Mouse (Mus musculus) T-helper 17 cell (primary cell): ENCODE data around the gene Arntl2.

Source experiments
- in situ Hi-C, 2 experiments: fragments of 300-600 bp; cut with MboI, MseI; formaldehyde crosslinking; loops; 1 replicate in 1 of 2; 2 replicates in 1 of 2; pipeline ENCODE4 v1.15.1; 2025; ENCODE audit warnings: high pct_unique_total_duplicates in 2 of 2

Arntl2 gene

DNA sequence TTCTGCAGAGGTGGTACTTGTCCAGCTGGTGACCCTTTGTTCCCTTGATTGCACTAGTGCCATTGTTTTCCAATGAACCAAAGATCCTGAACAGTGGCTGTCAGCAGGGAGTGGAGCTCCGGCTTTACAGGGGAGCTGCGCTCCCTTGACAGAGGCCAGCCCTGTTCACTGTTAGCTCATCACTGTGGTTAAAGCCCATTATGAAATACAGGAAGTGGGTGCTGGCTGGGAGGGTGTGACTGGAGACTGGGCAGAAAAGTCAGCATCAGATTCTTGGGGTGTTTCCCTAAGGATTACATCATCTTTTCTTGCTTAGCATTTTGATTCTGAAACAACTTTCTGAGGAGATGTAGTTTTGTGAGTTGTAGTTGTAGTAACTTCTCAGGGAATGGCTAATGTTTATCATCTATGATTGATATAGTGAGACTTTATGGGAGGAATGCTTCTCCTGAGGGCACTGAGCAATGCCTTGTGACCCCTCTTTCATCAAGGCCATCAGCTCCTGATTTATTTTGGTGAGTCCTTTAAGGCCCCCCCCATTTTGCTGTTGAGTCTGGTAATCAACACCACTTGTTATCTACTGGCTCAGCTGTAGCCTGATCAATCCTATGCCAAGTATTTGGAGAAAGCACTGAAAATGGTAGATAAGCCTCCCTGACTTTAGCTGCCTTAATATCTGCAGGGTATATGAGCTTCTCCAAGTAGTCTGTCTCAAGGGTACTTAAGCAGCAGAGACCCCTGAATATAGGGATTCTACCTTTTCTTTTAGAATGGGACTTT is 19.1 kb upstream of the Arntl2 start:
- in situ Hi-C loops, result no loop called here

GRCm38 (mm10) chr6:146778055-146778454 is 17.8 kb upstream of the Arntl2 start:
- in situ Hi-C loops, result no loop called here

GRCm38 (mm10) chr6:146781566-146781965 is 14.3 kb upstream of the Arntl2 start:
- in situ Hi-C loops, result no loop called here

- in situ Hi-C loops, result no loop called here
Observed at GRCm38 (mm10) chr6:146793527-146793926, 2.3 kb upstream of the Arntl2 start.

DNA sequence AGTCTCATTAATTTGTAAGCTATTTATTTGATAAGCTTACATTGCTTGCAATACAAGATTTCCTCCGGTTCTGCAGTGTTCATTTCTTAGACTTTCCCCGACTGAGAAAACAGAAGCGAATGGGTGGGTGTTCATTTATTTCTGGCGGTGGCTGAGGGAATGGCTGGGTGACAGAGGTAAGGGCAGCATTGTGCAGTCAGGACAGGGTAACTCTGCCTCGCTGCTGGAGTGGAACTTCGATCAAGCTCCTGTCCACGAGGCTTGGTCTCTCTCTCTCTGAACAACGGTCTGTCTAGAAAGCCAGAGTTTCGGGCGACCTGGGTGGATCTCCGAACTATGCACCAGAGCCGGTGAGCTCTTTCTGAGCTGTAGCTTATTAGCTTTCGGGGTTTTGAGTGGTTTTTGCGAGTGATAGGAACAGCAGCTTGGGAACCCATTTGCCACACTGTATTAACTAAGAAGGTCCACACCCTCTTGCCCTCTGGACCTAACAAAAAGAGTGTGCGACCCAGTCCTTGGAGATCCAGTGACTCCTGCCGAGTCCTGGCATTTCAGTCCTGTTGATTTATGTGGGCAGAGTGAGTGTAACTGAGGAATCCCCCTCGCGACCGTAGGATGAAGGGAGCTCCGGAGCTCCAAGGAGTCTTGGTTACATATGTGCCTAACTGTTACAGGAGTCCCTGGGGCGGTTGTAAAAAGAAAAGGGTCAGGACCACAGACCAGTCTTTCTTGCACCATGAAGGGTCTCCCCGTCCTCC is 510 bp upstream of the Arntl2 start:
- in situ Hi-C loops, result no loop called here

DNA sequence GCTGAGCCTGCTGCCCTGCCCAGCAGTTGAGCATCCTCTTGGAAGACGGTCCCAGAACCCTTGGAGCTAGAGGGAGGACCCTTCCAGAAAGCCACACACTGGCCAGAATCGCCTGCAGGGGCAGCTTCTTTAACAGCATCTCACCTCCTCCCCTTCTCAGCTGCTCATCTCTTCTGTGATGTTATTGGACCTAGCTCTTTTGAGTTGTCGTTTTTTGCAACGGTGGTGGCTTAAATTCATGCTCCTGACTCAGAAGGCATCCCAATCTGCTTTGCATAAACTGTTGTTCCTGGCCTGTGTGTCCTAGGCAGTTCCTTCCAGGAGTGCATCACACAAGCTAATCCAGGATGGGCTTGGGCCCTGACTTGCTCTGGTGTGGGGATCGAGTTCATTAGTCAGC is 1.6 kb downstream of the Arntl2 start:
- in situ Hi-C loops, result no loop called here

DNA sequence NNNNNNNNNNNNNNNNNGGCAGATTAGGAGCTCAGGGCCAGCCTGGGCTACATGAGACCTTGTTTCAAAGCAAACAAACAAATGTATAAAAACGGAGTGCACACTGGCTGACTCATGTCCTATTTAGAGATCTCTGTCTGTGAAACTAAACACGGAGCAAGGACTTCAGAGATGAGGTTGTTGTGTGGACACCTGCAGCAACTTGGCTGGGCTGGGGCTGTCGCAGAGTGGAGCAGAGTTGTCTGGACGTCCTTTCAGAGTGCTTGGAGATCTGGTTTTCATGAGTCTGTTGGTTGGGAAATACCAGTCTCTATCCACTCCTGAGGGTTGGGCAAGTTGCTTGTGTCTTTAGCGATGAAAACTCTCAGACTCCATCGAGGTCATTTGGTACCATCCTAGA is 14.1 kb downstream of the Arntl2 start:
- in situ Hi-C loops, result no loop called here

GRCm38 (mm10) chr6:146813007-146813406 is 17.2 kb downstream of the Arntl2 start:
- in situ Hi-C loops, result no loop called here

GRCm38 (mm10) chr6:146820177-146820965 is 24.5 kb downstream of the Arntl2 start:
- in situ Hi-C loops, result no loop called here

- in situ Hi-C loops, result no loop called here
Observed at GRCm38 (mm10) chr6:146821958-146822357, 26.1 kb downstream of the Arntl2 start.

- in situ Hi-C loops, result loop anchor here (25.0 kb wide), 1 partner anchor 412 kb away; no protein-coding TSS in a partner anchor
Observed at GRCm38 (mm10) chr6:146824727-146825486, 29.1 kb downstream of the Arntl2 start.

DNA sequence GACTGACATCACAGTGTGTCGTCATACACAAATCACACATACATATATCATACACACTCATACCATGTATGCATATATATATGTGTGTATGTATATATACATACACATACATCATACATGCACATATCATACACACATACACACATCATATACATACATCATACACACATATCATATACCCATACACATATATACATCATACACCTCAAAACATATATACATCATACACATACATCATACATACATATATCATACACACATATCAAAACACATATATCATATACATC is 29.6 kb downstream of the Arntl2 start:
- in situ Hi-C loops, result loop anchor here (25.0 kb wide), 1 partner anchor 412 kb away; no protein-coding TSS in a partner anchor

GRCm38 (mm10) chr6:146831320-146831719 is 35.5 kb downstream of the Arntl2 start:
- in situ Hi-C loops, result loop anchor here (5.0 to 25.0 kb wide), 2 partner anchors 161 to 406 kb away; no protein-coding TSS in a partner anchor

DNA sequence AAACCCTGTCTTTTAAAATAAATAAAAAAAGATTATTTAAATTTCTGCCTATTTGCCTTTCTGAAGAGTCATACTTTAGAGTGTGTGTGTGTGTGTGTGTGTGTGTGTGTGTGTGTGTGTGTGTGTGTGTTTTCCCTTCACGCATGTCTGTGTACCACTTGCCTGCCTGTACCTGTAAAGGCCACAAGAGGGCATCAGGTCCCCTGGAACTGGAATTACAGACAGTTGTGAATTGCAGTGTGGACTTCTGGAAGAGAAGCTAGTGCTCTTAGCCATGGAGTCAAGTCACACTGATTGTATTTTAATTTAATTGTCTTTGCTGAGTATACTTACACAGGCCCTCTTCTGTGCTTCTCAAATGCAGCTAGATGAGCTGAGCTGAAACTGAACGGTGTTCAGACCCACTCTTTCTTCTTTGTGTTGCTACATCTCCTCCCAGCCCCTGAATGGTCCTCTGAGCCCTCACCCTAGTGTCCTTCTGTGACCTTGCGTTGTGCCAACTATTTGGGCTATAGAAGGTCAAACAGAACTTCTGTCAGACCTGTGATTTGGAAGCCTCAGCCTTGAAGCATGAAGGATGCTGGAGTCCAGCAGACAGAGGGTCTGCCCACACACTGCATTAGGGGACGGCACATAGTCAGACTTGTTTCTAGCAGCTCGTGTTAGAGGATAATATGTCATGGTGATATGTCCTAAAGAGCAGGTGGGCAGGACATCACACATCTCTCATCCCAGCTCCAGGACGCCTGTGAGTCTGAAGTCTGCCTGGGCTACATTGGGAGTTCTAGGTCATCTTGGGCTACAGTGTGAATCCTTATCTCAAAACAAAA is 37.8 kb downstream of the Arntl2 start:
- in situ Hi-C loops, result loop anchor here (5.0 to 25.0 kb wide), 2 partner anchors 159 to 404 kb away; no protein-coding TSS in a partner anchor

DNA sequence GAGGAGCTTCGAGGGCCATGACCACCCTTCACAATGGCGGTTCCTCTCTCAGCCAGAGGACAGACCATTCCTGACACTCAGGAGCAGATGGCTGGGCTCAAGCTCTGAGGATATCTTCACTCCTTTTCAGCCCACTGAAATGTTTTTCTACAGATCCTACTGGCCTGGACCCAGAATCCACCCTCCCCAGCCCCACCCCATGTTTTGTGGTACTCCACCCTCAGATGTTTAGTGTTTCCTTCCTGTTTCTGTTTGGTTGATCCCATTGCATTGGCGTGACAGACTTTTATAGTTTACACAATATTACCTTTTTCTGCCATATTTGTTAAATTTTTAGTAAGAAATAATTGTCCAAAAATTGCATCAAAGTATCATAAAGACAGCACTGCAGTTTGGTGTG is 38.5 kb downstream of the Arntl2 start:
- in situ Hi-C loops, result loop anchor here (5.0 to 25.0 kb wide), 2 partner anchors 158 to 403 kb away; no protein-coding TSS in a partner anchor

DNA sequence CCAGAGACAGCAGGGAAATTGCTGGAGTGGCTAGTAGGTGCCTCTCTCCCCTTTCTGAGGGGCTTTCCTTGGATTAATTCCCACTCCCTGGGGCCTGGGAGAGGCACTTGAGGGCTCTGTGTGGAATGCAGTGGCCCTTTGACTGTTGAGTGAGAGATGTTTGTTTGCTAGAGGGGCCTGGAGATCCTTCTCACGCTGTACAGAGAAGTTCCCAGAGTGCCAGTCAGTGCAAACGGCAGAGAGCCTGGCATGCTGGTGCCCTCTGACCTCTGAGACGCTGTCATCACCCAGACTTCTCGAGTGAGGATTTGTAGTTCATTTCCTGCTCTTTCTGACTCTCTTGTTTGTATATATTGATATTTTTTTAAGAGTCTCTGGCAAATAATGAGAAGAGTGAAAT is 39.9 kb downstream of the Arntl2 start:
- in situ Hi-C loops, result loop anchor here (5.0 to 25.0 kb wide), 2 partner anchors 157 to 402 kb away; no protein-coding TSS in a partner anchor

GRCm38 (mm10) chr6:146837316-146837715 is 41.5 kb downstream of the Arntl2 start:
- in situ Hi-C loops, result loop anchor here (5.0 to 25.0 kb wide), 2 partner anchors 155 to 400 kb away; no protein-coding TSS in a partner anchor

GRCm38 (mm10) chr6:146838366-146838765 is 42.5 kb downstream of the Arntl2 start:
- in situ Hi-C loops, result loop anchor here (5.0 to 25.0 kb wide), 2 partner anchors 154 to 399 kb away; no protein-coding TSS in a partner anchor

DNA sequence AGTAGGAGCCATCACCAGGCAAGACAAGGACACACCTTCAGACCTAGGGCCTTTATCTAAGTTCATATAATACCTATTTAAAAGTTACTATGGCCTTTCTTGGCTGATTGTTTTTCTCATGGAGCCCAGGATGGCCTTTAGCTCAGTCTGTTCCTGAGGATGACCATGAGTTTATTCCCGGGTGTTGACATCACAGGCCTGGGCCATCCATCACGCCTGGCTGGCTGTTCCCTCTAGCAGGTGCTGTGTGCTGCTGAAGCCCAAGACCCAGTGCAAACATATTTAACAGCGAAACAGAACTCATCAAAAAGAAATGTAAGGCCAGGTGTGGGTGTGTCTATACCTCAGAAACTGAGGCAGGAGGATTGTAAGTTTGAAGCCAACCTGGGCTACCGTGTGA is 43.0 kb downstream of the Arntl2 start:
- in situ Hi-C loops, result loop anchor here (5.0 to 25.0 kb wide), 2 partner anchors 153 to 398 kb away; no protein-coding TSS in a partner anchor

- in situ Hi-C loops, result loop anchor here (25.0 kb wide), 1 partner anchor 392 kb away; no protein-coding TSS in a partner anchor
Observed at GRCm38 (mm10) chr6:146844867-146845266, 49.0 kb downstream of the Arntl2 start.
